Mouse (Mus musculus) cerebellum, adult 8-10 months (tissue): ENCODE measurements around the gene Epm2a.
"Not testable (repeated sequence)": the region's sequence is repeated elsewhere in the genome, so short reads cannot be mapped to it uniquely, and the experiment has no call there.

Experiments
- DNase-seq: peaks from one replicate; pipeline ENCODE4 v3.0.0; 2022

Epm2a gene

DNA sequence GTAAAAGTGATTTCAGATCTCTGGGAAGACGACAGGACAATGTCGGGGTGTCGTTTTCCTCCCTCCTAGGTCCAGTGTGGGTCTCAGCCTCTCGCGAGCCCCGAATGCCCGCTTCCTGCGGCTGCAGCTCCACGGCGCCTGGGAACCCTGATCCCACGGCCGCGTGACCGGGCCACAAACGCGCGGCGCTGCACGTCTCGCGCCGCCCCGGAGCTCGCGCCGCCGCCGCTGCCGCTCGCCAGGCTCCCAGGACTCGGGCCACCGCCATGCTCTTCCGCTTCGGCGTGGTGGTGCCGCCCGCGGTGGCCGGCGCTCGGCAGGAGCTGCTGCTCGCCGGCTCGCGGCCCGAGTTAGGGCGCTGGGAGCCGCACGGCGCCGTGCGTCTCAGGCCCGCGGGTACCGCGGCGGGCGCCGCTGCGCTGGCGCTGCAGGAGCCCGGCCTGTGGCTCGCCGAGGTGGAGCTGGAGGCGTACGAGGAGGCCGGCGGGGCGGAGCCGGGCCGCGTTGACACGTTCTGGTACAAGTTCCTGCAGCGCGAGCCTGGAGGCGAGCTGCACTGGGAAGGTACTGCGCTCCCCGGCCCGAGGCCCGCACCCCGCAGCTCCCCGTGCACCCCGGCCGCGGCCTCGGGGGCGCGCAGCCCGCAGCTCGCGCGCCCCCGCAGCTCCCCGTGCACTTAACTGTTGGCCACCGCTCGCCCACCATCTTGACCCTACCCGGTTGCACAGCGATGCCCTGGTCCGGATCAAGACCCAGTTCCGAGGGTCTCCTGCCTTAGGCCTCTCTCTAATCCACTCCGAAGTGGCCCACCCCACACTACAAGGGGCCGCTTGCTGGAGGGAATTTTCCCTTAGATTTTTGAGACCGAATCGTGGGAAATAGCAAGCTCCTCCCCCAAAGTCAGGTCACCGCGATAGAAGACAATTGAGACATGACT is at the start of gene Epm2a:
Epm2a (plus strand) TSS at position 200 of the 937 bp plus-strand sequence.
- DNase-seq, result peak; percentile 71

DNA sequence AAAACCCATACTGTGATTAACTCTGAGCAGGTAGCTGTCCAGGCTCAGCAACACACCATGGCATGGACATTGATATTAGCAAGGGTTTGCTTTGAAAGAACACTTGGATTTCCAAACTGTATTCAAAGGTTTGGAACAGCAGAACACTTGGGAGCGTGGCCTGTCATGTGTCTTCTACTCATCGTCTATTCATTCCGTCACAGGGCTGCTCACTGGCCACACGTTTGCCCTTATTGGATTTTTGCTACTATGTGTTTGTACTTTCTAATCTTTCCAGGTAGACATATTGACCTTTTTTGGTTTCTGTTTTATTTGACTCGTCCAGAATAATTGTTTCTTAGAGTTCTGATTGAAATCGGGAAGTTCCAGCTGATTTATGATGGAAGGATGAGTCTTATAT is 44.8 kb upstream of the Epm2a start:
- no peak for DNase-seq

DNA sequence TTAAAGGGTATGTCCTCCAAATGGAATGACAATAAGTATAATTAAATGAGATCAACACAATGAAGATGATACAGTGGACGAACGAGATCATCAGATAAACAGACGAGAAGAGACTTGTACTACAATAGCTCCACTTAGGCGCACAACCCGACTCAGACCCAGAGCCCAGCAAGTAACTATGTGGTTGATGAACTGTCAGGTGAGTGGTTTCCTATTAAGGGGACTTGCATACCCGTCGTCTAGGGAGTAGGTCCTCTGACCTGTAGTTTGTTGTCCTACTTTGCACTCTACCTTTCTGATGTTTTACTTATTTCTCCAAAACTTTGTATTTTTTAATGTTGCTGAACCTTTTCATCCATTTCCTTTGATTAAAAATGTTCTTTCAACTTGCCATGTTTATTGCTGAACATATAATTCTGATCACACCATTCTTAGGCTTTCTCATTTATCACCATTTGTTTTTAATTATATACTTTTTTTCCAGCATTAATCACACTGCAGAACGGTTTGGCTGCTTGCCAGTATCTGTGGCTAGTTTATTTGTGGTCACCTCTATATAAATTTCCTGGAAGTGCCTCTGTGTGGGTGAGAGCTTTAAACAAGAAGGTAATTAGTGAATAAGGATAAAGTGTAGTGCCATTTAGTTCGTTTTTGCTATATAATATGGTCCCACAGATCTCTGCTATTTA is 37.7 kb upstream of the Epm2a start:
- DNase-seq, result no peak

DNA sequence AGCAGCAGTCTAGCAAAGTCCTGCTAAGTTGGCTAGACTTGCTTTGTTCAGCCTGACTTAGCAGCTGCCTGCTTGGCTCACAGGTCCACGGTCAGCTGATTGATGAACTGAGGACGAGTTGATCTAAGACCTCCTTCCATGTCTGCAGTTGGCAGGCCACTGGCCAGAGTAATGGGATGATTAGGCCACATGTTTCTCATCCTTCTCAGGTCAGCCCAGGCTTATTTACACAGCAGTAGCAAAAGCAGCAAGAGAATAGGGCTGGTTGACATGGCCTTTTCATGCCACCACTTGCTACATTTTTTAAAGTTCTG is 37.2 kb upstream of the Epm2a start:
- no peak for DNase-seq

DNA sequence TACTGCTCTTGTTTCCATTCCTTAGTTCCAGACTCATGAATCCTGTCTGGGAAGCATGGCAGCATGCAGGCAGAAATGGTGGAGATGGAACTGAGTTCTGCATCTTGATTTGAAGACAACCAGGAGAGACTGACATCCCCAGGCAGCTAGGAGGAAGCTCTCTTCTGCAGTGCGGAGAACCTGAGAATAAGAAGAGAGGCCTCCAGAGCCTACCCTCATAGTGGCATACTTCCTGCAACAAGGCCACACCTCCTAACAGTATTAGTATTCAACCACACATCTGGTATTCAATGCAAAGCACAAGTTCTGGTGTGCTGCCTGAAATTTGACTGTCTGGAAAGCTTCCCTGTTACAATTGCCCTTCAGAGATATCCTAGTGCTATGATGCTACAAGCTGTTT is 33.3 kb upstream of the Epm2a start:
- no peak for DNase-seq

DNA sequence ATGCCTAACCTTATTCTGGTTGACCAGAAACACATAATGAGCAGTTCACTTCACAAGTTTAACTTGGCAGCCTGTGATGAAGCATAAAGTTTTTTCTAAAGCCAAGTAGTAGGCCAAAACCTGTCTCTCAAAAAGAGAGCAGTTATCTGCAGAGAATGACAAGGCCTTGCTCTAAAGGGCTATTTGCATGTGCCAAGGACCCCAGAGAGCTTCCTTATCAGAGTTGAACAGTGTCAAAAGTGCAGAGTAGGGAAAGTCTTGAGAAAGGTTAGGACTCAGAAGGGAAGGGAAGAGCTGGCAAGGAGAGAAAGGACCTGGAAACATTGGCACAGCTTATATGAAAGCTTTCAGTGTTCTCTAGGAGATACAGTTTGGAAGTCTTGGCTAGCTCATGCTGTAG is 32.7 kb upstream of the Epm2a start:
- DNase-seq, result no peak

DNA sequence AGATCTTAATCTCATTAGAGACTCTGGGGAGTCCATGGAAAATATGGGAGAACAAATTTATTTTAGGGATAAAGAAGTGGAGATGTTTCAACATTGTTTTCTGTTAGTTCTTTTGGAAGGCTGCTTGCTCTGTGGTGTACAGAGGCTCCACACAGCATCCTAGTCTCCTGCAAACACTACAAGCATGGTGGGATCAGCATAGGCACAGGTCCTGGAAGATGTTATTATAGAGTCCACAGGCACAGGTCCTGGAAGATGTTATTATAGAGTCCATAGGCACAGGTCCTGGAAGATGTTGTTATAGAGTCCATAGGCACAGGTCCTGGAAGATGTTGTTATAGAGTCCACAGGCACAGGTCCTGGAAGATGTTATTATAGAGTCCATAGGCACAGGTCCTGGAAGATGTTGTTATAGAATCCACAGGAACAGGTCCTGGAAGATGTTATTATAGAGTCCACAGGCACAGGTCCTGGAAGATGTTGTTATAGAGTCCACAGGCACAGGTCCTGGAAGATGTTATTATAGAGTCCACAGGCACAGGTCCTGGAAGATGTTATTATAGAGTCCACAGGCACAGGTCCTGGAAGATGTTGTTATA is 25.2 kb upstream of the Epm2a start:
- DNase-seq, result not testable (repeated sequence)

DNA sequence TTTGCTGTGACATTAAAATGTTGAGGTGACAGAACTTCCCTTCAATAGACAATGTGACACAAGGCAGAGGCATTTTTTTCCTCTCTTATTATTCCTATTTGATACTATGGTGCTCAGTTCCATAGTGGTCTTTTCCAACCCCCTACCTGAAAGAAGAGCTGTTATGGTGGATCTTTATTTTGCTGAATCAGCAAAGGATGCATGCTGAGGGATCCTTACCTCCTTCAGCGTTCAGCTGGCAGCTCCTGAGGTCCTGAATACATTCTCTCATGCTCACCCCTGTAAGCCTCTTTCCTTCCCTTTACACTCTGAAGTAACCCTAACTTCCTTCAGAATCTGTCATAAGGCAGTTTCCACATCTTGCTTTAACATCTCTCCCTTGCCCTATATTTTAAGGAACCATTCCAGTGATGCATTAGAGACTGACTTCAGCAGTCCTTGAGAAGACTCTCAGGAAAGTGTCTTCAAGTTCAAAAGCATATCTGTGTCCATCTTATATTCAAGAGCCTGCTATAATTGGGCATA is 23.7 kb upstream of the Epm2a start:
- no peak for DNase-seq

DNA sequence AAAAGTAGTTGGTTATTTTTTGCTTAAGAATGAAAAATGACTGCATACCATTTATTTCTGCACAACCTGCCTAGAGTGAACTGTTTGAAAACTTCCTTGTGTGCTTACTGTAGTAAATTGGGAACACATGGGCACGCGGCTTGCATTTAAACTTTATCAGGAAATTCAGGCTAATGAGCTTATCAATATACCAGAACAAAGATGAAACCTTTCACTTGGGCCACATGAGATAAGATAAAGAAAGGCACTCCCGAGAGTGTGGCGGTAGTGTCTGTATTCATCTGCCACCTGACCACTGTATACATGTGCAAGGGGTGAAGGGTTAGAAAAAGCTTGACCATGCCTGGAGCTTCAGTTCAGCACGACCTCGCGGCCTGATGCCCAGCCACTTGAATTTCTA is 20.9 kb upstream of the Epm2a start:
- no peak for DNase-seq

DNA sequence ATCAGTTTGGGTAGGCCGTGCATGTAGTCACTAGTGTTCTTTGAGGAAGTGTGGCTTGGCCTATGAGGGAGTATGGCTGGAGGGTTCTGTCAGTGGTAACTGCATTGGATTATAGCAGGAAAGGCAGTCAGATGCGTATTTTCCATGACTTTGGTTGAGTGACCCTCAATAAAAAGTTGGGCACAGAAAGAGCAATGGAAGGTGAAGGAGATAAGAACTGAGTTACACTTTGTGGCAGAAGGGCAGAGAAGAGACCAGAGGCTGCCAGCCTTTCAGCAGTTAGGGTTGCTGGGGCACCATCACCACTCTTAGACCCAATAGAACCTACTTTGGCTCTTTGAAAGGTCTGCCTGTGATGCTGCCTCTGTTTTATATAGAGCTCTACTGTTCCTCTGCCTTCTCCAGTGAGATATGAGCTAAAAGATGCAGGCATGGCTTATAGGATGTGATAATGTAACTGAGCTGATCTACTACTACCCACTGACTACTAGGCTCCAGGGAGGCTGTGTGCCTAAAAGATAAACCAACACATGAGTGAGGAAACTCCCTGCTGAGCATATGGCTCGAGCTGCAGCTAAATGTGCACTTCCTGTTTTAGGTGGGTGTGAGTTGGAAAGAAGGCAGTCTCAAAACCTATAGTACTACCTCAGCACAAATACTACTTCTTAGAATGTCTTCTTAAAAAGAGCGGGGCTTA is 19.9 kb upstream of the Epm2a start:
- DNase-seq, result no peak

DNA sequence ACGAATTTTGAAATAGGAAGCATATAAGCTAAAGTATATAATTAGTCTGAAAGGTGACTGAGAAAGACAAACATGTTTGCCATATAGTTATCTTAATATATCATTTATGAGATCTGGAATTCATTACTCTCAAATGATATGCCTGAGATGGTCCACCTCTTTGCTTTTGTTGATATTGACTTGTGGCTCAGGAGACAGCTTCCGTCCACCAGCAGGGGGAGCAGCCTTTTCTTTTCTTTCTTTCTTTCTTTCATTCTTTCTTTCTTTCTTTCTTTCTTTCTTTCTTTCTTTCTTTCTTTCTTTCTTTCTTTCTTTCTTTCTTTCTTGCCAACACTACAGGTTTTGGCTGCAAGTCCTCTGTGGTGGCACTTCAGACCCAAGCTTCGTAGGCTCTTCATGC is 16.7 kb upstream of the Epm2a start:
- DNase-seq, result no peak

DNA sequence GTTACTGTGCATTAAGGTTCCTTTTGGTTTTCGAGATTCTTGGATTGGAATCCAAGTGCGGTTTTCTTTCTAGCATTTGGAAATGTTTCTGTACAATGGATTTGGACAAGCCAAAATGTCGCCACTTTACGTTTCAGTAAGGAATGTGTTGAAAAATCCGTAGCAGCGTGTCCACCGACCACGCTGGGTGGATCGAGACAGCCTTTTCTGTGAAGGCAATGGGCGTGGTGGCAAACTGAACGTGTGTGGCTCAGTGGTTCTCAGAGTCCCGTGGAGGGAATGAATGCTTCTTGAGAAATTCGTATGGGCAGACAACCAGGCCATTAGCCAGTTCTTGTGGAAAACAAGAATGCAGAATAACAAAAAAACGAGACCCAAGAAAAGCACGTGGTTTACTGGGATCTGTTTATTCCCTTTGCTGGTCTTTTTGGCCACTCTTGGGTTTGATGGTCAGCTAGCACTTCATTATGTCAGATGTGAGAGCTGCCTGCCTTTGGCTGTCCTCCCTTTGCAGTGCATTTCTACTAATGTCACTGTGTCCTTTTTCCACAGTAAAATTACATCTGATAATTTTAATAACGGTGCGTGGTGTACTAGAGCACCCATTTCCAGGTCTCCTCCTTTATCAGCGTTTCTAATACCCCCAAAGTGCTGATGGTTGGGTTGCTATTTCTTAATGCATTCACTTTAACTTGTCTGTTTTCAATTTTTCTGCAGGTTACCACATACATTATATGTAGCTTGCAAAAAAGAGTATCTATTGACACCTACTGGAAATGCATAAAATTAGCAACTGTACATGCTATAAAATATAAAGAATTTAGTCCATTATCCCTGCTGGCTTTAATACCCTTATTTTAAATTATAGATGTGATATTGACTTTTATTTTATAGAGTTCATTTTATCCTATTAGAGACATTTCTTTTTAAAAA is 1.6 kb downstream of the Epm2a start:
- peak; percentile 18 for DNase-seq

DNA sequence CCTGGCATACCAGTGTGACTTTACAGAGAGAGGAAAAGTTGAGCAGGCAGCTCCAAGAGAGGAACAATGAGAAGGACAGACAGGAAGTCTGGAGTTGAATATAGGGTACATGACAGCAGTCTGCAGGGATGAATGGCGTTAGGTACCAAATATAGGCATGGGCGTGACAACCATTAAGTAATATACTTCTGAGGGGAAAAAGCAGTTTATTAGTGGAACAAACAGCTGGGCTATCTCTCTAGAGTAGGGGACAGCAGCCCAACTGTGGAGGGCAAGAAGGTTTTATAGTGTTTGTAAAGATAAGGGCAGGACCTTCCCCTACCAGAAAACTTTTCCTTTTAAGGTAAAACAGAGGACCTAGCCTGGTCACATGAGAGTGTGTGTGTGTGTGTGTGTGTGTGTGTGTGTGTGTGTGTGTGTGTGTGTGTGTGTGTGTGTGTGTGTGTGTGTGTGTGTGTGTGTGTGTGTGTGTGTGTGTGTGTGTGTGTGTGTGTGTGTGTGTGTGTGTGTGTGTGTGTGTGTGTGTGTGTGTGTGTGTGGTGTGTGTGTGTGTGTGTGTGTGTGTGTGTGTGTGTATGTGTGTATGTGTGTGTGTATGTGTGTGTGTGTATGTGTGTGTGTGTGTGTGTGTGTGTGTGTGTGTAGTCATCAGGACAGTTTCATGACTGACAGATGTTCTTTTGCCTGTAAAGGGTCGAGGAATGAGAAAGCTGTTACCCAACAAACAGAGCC is 7.2 kb downstream of the Epm2a start:
- not testable (repeated sequence) for DNase-seq

DNA sequence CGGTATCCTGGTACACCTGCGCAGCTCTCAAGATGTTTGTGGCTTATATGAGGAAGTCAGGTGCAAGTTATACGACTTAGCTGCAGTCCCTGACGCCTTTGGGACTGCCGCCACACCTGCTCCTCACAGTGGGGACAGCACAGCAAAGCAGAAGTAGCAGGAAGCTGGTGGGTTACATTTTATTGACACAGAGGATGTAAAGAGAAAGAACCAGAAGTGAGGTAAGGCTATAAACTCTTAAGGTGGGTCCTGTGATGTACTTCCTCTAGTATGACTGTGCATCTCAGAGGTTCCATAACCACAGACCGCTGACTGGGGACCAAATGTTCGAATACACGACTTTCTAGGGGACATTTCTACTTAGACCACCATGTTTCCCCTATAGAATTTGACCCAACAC is 11.4 kb downstream of the Epm2a start:
- no peak for DNase-seq

DNA sequence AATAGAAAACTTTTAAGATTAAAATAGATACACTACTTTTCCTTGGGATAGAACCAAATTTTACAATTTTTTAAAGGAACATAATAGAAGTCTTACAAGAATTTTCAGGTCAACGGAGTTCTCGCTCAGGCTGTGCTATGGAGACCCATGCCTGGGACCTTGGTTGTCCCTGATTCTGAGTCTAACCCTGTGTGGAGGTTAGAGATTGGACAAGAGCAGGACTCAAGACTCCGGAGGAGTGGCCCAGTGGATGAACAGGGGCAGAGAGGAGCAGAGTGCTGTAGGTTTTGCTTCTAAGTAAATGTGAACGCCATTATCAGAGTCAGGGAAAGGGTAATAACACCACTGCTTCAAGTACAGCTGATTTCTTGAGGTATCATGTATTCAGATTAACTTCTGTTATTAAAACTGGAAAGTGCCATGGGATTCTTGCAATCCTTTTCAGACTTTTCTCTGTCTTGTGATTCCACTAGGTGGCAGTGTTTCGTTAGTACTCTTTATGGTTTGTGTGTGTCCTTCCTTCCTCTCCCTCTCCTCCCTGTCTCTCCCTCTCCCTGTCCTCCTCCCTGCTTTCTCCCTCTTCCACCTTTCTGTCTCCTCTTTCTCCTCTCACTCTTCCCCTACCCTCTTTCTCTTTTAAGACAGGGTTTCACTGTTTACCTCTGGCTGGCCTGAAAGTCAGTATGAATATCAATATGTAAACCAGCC is 18.9 kb downstream of the Epm2a start:
- DNase-seq, result peak; percentile 17

DNA sequence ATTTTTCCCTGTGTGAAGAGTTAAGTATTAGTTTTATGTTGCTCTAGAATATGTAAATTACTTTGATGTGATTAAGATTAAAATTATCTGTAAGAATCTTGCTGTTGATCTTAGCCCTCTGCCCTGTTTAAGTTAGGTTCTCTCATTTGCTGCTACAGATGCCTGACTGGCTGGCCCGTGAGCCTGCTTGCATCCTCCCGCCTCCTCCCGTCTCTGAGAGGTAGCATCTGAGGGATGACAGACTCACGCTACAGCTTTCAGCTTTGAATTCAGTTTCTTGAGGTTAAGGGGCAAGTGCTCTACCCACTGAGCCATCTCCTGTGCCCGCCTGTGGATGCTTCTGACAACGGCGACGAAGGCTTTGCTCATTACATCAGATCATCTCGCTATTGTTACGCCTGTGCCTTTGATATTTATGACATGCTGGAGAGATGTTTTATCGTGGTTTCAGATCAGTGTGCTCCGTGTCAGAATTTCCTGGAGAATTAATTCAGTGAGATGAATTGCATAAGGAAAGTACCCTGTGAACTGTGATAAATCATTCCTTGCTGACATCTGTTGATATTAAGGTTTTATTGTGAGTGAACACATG is 19.8 kb downstream of the Epm2a start:
- DNase-seq, result no peak

DNA sequence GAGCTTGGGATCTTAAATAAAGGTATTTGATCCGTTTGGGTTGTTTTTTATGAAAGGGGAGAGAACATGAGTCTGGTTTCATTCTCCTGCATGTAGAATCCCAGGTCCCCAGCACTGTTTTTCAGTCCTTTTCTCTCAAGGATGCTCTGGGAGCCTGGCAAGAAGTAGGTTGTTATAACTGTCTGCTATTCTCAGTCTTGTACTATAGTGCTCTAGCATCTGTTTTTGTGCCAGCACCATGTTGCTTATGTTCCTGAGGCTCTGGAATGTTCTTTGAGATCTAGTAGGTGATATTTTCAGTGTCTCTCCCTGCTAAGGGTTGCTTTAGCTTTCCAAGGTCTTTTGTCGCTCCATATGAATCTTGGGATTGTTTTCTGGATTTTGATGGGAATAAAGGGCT is 38.1 kb downstream of the Epm2a start:
- no peak for DNase-seq

DNA sequence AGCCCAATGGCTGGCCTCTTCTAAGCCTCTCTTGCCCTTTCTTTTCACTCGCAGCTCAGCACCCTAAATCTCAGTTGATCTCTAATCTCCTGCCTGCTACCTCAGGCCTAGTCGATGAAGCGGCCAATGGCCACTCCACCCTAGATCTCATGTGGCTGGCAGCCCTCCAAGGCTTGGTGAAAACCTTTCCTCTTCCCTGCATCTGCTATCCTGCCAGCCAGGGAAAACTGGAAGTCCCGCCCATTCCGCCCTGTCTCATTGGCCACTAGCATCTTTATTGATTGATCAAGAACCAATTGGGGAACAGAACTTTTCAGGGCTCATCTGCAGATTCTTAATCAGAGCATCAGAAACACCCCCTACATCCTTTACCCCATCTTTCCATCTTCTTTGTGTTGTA is 67.7 kb downstream of the Epm2a start:
- DNase-seq, result no peak

DNA sequence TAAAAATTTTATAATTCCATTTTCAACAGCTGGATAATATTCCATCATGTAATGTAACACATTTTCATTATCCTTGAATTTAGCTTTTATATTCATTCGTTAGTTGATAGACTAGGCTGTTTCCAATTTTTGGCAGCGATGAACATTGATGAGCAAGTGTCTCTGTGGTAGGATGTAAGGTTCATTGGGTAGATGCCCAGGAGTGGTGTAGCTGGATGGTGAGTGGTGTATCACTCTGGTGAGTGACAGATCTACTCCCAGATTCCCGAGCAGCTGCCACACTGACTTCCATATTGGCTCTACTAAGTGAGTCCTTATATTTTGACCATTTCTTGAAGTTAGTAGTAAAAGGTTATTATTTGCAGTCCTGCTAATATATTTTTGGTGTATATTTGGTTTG is 76.9 kb downstream of the Epm2a start:
- no peak for DNase-seq
